Mouse (Mus musculus): Measurements from ENCODE around the gene Rnf10.

Rnf10 gene

GRCm38 (mm10) chr5:115235323-115235771, 37.4 kb downstream of the Rnf10 start:
- DNase-seq (ENCODE audit: low read depth, low spot score): peak; percentile 72

GRCm38 (mm10) chr5:115234519-115234918, 38.2 kb downstream of the Rnf10 start:
- no peak for DNase-seq (ENCODE audit: low read depth, low spot score)

DNA sequence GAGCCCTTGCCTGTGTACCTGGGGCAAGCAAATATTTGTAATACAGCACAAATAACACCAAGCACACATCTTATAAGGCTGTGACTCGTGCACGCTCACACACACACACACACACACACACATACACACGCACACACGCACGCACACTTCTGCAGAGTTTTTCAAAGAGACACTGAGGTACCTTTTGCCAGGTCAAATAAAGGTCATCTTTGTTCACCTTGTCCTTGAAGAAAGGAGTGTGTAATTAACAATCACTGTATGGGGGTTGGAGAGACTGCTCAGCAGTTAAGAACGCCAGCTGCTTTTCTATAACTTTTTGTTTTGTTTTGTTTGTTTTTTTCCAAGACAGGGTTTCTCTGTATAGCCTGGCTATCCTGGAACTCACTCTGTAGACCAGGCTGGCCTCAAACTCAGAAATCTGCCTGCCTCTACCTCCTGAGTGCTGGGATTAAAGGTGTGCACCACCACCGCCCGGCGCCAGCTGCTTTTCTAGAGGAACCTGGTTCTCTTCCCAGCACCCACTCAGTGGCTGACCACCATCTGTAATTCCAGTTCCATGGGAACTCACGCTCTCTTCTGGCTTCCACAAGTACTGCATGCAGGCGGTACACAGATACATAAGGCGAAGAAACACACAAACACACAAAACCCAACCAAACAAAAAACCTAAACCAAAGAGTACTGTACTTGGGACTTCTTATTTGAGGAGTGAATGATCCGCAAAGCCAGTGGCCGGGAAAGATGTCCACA, 39.5 kb downstream of the Rnf10 start:
- peak; percentile 82 for DNase-seq (ENCODE audit: low read depth, low spot score)

GRCm38 (mm10) chr5:115232516-115232915, 40.2 kb downstream of the Rnf10 start:
- DNase-seq (ENCODE audit: low read depth, low spot score): peak; percentile 82

- no peak for DNase-seq (ENCODE audit: low read depth, low spot score)
Observed at GRCm38 (mm10) chr5:115231552-115232120, 41.1 kb downstream of the Rnf10 start.

DNA sequence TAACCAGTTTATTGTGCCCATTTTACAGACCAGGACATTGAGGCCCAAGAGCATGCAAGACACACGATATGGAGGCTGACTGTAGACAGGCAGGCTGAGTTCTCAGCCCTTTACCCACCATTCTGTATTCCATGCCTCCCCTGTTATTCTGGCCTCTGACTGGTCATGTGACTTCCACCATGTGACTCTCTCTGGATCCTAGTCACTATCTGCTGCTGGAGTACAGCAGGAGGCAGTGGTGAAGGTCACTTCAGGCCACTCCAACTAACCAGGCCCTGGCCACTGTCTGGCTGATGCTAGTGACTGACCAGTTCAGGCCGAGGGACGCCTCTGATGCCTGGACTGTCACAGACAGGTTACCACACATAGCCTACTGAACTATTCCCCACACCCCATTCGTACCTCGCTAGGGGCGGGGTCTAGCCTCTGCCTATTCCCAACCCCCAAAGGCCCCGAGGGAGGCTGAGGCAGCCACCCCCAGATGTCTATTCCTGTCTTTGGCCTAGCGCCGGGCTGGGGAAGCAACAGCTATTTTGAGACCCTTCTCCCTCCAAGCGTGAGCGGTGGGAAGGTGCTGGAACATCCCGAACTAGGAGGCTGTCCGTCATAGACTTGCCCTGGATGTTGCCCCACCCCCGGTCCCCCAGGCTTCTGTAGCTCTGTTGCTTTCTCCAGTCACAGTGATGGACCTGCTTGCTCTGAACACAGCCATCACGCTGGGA, 41.7 kb downstream of the Rnf10 start:
- DNase-seq (ENCODE audit: low read depth, low spot score): peak; percentile 62

DNA sequence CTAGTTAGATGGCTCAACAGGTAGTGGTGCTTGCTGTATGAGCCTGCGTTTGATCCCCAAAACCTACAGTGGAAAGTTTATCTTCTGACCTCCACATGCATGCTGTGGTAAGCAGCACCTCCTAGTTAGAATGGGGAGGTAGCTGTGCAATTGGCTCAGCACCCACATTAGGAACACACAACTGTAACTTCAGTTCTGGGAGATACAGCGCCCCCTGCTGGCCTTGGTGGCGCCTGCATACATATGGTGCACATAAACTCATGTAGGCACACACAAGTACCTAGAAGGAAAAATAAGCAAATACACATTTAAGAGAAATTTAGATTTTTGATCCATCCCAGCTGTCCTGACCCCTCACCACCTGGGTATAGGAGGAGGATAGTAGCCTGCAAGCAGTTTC, 50.2 kb downstream of the Rnf10 start:
- peak; percentile 70 for DNase-seq (ENCODE audit: low read depth, low spot score)

- no peak for DNase-seq (ENCODE audit: low read depth, low spot score)
Observed at GRCm38 (mm10) chr5:115220931-115221640, 51.6 kb downstream of the Rnf10 start.

DNA sequence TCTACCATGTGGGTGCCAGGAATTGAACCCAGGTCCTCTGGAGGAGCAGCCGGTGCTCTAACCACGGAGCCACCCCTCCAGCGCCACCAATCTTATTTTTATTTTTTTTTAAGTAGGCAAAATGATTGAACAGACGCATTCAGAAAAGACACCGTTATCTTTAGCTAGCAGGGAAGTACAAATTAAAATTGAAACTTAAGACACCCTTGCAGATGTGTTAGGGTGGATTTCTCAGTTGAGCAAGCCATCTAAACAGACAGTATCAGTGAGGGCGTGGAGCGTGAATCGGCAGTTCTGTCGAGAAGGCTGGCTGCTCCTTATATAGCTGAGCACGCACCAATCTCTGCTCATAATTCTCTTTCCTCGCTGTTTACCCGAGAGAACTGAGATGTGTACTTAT, 54.7 kb downstream of the Rnf10 start:
- DNase-seq (ENCODE audit: low read depth, low spot score): no peak

DNA sequence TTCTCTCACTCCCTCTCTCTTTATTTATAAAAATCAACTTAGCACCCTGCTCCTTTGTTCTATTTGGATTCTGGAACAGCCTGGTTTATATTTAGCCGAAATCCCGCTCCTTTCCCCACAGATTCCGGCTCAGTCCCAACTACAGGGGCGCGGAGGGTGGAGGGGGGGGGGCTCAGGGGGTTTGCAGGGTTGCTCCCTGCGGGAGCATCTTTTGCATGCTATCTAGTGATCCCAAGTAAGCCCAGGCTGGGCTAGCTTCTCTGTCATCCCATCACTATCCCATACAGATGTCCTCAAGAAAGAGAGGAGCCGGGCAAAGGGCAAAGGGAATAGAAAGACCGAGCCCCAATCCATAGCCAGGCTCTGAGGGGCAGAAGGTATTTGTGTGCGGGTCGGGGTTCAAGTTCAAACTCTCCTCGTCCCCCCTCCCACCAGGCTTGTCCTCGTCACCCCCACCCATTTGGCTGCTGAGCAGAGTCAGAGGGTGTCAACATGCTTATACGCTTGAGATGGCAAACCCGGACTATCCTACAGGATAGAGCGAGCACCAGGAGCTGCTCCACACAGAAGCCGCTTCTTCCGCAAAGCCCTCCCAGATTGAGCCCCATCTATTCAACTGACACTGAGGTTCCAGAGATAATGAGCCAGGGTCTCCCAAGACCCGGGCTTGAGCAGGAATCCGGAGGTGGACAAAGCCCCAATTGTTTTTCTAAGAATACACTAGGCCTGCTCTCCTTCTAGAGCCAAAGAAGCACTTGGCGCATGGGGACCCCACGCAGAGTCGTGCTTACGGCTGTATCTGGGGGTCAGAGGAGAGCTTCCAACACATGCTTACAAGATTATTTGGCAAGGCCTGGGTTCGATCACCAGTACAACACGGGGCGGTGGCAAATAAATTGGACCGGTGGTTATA, 57.2 kb downstream of the Rnf10 start:
- no peak for DNase-seq (ENCODE audit: low read depth, low spot score)

- no peak for DNase-seq (ENCODE audit: low read depth, low spot score)
Observed at GRCm38 (mm10) chr5:115214864-115215263, 57.8 kb downstream of the Rnf10 start.

GRCm38 (mm10) chr5:115212861-115213260, 59.8 kb downstream of the Rnf10 start:
- no peak for DNase-seq (ENCODE audit: low read depth, low spot score)

- DNase-seq (ENCODE audit: low read depth, low spot score): no peak
Observed at GRCm38 (mm10) chr5:115212451-115212850, 60.2 kb downstream of the Rnf10 start.

GRCm38 (mm10) chr5:115210380-115210779, 62.3 kb downstream of the Rnf10 start:
- DNase-seq (ENCODE audit: low read depth, low spot score): peak; percentile 76

DNA sequence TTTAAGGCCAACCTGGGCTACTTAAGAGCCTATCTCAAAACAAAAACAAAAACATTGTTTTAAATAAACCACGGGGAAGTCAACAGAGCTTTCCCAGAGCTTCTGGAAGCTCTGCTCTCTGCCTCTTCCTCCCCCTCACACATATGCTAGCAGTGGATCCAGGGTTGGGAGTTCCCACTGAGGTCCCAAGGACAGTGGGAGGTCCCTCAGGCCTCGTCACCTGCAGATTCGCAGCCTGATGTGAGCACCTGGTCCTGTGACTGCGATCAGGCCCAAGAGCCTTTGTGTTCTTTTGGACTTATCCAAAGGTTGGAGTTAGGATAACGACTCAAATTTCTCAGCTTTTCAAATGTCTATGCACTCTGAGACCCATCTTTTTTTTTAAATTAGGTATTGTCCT, 64.1 kb downstream of the Rnf10 start:
- peak; percentile 66 for DNase-seq (ENCODE audit: low read depth, low spot score)

DNA sequence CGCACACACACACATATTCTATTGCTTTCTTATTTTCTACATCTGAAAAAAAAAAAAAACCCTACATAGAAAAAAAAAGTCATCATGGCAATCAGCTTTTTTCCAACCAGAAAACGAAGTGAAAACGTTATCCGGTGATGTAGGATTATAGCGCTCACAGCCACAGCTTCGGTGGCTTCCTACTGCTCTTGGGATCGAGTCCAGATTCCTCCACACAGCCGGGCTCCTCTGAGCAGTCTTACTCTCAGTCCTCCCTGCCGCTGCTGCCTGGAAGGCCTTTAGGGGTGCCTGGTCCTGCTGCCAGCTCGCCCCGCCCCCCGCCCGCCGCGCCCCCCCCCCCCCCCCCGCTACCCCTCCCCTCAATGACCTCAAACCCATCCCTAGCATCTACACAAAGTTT, 64.8 kb downstream of the Rnf10 start:
- no peak for DNase-seq (ENCODE audit: low read depth, low spot score)

DNA sequence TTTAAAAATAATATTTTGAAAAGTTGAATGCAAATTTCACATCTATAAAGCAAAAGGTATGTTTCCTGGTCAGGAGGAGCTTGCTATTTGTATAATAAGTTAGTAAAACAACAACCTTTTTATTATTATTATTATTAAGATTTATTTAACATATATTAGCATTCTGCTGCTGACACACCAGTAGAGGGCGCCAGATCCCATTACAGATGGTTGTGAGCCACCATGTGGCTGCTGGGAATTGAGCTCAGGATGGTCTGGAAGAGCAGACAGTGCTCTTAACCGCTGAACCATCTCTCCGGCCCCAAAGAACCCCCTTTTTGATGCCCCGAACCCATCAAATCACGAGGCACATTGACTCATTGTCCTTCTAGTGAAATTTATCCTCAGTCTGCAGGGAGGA, 65.5 kb downstream of the Rnf10 start:
- no peak for DNase-seq (ENCODE audit: low read depth, low spot score)

DNA sequence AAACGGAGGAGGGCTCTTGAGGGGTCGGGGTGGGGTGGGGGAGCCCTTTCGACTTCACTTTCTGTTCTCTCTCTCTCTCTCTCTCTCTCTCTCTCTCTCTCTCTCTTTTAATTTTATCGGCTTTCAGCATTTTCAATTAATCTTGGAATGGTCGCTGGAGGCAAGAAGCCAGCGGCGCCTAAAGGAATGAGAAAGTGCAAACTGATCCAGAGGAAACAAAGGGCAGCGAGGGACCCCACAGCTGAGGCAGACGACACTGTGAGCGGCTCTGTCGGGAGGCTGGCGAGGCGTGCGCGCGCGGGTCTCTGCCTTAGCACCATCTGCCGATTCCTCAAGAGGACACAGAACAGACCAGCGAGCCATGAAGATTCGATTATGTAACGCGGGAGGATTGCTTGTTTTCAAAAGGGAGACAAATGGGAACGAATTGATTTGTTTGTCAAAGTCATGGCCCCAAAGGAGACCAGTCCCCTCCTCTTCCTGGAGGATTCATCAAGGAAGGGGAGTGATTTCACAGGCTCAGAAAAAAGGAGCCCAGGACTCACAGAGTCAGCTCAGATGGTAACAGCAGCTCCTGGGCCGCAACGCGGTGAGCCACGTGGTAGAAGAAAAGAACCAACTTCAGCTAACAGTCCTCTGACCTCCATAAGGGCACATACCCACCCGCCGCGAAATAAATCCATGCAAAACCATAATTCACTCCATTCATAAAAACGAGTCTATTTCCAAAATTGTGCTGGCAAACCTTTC, 68.0 kb downstream of the Rnf10 start:
- DNase-seq (ENCODE audit: low read depth, low spot score): no peak

GRCm38 (mm10) chr5:115203735-115204561, 68.8 kb downstream of the Rnf10 start:
- peak; percentile 93 for DNase-seq (ENCODE audit: low read depth, low spot score)
